Mouse (Mus musculus): ENCODE data around the gene Rhob. TPM values are rescaled to one million over a fixed set of nuclear protein-coding genes. Genes with fewer than 3 reads are reported as not detected.
"Not testable (repeated sequence)": the region's sequence is repeated elsewhere in the genome, so short reads cannot be mapped to it uniquely, and the experiment has no call there.

Rhob gene
- total RNA-seq, 2 experiments from 2014 or later, result 220 to 231 TPM

GRCm38 (mm10) chr12:8482169-8482568 is 17.6 kb downstream of the Rhob start:
- no peak for DNase-seq
- intact Hi-C loops (cut with DNase I), result no loop called here

- intact Hi-C loops (cut with DNase I), result no loop called here
- no peak for DNase-seq
These were observed 24.9 kb downstream of the Rhob start for GRCm38 (mm10) chr12:8474836-8475387.

- intact Hi-C loops (cut with DNase I), result no loop called here
- DNase-seq, result peak; percentile 89
These were observed 27.0 kb downstream of the Rhob start for GRCm38 (mm10) chr12:8472591-8473358.

- DNase-seq, result no peak
- intact Hi-C loops (cut with DNase I), result no loop called here
These were observed 27.8 kb downstream of the Rhob start for GRCm38 (mm10) chr12:8472051-8472450.

DNA sequence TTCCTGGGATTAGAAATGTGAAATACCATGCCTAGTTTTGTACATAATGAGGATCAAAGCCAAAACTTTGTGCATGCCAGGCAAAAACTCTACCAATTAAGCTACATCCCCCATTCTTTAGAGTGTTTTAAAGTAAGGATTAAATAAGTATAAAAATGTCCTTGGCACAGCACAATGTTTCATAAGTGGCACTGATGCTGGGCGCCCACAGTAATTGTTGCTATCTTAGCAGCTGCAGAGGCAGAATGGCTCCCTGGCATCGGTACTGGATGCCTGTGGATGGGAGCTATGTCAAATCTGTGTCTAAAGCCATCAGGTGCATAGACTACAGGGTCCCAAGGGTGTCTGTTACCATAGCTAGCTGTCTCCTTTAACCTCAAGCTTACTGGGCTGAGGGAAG is 28.8 kb downstream of the Rhob start:
- intact Hi-C loops (cut with DNase I), result no loop called here
- DNase-seq, result peak; percentile 29

DNA sequence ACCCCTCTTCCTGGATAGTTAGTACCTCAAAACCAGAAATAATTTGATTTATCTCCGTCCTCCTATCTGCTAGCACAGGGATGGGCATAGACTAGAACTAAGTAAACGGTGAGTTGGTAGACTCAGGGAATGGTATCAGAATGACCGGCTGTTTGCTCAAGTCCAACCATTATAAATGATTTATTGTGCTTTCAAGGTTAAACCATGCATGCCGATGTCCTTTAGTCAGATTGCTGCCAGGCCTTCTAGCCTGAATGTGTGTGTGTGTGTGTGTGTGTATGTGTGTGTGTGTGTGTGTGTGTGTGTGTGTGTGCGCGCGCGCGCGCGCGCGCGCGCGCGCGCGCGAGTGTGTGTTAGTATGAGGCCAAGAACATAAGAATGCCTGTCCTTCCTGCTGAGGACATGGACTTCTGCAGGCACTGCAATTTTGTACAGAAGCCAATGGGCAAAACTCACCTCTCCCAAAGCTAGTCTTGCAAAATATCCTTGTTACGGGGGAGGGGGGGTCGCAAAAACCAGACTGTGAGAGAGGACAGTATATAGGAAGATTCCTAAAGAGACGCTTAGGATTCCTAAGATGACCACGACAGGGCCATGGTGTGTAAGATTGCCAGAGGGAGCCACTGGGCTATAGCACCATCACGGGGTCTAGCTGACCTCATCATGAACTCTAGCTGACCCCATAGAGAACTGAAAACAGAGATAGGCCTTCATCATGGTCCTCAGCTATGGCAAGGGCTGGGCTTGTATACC is 29.9 kb downstream of the Rhob start:
- intact Hi-C loops (cut with DNase I), result no loop called here
- no peak for DNase-seq

DNA sequence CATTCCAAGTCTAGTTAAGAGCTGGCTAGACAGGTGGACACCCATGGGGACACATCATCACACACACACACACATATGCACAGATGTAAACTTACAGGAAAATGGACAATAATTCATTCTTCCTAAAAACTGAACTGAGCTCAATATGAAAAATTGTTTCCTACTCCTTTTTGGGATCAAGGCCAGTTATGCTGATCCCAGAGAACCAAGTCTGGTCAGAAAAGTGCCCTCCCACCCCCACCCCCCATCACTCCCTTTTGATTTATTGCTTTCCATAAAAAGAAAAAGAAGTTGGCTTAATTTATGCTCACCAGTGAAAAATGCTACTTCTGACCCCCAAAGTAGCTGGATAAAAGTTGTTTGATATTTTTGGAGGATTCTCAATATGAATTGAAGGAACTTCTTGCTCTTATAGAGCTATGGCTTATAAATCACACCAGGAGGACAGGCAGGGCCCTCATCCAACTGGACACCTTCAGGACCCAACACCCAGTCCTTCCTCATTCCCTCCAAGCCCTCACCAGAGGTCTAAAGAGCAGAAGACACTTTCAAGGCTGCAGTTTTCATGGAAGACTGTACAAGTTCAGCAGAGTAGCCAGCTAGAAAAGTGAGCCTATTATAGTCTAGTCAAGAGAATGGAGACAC is 31.5 kb downstream of the Rhob start:
- intact Hi-C loops (cut with DNase I), result no loop called here
- DNase-seq, result no peak

- intact Hi-C loops (cut with DNase I), result no loop called here
- no peak for DNase-seq
These were observed 32.5 kb downstream of the Rhob start for GRCm38 (mm10) chr12:8467029-8467924.

DNA sequence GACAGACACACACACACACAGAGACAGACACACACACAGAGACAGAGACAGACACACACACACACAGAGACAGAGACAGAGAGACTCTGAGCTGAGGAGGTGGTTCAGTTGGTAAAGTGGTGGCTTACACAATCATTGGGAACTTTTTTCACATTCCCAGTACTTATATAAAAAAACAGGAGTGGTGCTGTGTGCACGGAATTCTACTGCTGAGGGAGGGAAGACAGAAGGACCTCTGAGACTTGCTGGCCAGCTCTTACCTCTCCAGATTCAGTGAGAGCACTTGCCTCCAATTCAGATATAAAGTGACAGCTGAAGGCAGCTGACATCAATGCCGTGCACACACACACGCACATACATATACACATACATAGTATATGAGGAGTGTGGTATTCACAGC is 34.1 kb downstream of the Rhob start:
- intact Hi-C loops (cut with DNase I), result no loop called here
- no peak for DNase-seq

GRCm38 (mm10) chr12:8464961-8465360 is 34.8 kb downstream of the Rhob start:
- intact Hi-C loops (cut with DNase I), result no loop called here
- DNase-seq, result no peak

GRCm38 (mm10) chr12:8463599-8464160 is 36.1 kb downstream of the Rhob start:
- intact Hi-C loops (cut with DNase I), result no loop called here
- no peak for DNase-seq

DNA sequence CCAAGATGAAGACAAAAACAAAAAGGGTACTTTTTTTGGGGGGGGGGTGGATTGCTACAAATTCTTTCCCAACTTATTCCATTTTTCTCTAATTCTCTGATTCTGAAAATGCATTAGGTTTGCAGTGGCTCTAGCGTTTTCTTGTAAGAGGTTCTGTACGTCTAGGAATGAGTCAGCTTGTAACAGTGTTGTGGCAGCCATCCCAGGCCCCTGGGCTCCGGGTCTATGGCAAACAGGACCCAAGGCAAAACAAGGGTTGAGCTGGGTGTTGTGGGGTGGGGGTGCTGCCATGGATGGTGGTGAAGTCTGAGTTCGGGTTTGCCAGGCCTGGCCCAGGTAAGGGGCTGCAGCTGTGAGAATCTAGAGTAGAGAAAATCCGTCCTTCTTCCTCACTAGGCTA is 37.3 kb downstream of the Rhob start:
- DNase-seq, result no peak
- intact Hi-C loops (cut with DNase I), result no loop called here

- intact Hi-C loops (cut with DNase I); DNase-seq: not testable (repeated sequence)
These were observed 38.2 kb downstream of the Rhob start for GRCm38 (mm10) chr12:8461575-8461974.

DNA sequence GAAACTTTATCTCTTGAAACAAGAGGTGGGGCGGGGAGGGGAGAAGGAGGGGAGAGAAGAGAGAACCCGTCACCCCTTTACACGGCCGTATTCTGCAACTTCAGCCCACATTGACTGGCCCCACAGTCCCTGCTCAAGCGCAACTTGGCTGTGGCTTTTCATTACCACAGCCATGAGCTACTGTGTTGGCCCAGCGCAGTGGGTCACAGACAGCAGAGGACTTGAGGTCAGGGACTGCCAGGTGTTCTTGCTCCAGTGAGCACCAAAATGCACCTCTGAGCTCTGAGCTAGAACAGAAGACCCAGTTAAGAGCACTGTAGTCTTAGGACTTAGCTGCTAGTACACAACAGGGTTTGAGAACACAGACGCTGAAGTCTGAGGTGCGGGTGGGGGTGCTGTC is 41.4 kb downstream of the Rhob start:
- intact Hi-C loops (cut with DNase I), result no loop called here
- no peak for DNase-seq

GRCm38 (mm10) chr12:8457052-8457451 is 42.8 kb downstream of the Rhob start:
- no peak for DNase-seq
- intact Hi-C loops (cut with DNase I), result no loop called here

GRCm38 (mm10) chr12:8455046-8455445 is 44.8 kb downstream of the Rhob start:
- intact Hi-C loops (cut with DNase I), result no loop called here
- DNase-seq, result no peak

DNA sequence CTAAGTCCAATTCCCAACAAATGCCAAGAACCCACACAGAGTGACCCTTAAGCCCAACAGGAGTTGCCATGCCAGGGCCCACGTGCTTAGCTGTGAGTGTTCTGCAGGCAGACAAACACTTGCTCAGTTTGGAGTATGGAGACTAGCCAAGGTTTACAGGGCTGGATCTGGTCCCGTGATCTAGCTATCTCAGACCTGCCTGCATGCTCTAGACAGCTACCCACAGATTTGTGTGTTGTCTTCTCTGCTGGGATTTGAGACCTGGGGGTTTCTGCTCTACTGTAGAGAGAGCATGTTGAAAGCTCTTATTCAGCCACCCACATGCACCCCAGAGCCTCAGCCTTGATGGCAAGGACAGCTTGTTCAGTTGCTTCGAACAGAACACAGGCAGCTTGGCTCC is 45.3 kb downstream of the Rhob start:
- peak; percentile 63 for DNase-seq
- intact Hi-C loops (cut with DNase I), result no loop called here

DNA sequence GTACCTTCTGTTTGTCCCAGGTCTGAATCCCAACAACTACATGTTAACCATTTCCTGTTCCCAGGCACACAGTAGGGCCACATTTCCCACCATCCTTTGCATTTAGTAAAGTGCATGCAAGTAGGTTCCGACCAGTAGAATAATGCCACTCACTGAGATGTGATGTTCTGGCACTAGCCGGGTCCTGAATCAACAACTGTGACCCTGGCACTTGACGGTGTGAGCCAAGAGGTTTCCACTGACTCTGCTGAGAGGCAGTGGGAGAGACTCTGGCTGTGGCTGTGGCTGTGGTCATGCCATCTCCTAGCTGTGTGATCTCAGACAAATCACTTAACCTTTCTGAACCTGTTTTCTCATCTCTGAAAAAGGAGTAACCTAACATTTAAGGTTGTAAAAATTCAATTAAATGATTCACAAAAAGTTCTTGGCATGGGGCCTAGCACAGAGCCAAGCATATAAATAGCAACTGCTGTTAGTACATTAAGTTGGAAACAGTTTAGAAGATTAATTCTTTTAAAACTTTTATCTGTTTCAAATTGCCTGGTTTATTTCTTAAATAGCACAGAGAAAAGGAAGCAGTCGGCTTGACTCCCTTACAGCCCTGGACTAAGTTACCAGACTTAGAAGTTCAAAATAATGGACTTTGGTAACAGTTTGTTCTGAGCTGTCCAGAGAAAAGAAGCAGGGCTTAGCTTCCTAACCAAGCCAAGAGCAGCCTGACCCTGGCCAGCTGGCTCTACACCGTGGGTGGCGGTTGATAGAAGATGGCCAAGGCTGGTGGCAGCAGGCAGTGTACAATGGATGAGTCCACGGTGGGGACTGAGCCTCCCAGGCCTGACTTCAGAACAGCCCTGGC is 46.8 kb downstream of the Rhob start:
- peak; percentile 80 for DNase-seq
- intact Hi-C loops (cut with DNase I), result no loop called here
